Mouse (Mus musculus) layer of hippocampus, adult 18-20 months (tissue): ENCODE results near the gene Cib4. TPM values are rescaled to one million over a fixed set of nuclear protein-coding genes. Genes with fewer than 3 reads are reported as not detected.

ENCODE experiments used
- DNase-seq, 2 experiments: peaks; one replicate each; pipeline ENCODE4 v3.0.0; 2022; ENCODE audit warnings: low spot score in 2 of 2
- total RNA-seq, 2 experiments: library from RNA; stranded (reverse); gene quantifications; 2 replicates each; pipeline ENCODE4 v1.2.3; 2021

Gene Cib4
- total RNA-seq, 2 experiments from 2014 or later = not detected

GRCm38 (mm10) chr5:30518547-30518946 lies 27.1 kb downstream of the Cib4 start:
- DNase-seq = no peak

GRCm38 (mm10) chr5:30518108-30518507 lies 27.5 kb downstream of the Cib4 start:
- DNase-seq = no peak

GRCm38 (mm10) chr5:30516376-30516775 lies 29.3 kb downstream of the Cib4 start:
- DNase-seq = peak; percentile 14 to 71

GRCm38 (mm10) chr5:30513111-30513510 lies 32.5 kb downstream of the Cib4 start:
- no peak for DNase-seq

GRCm38 (mm10) chr5:30497299-30497698 lies 48.3 kb downstream of the Cib4 start:
- DNase-seq = no peak

GRCm38 (mm10) chr5:30496821-30497220 lies 48.8 kb downstream of the Cib4 start:
- no peak for DNase-seq

- no peak for DNase-seq
These were observed 50.3 kb downstream of the Cib4 start for GRCm38 (mm10) chr5:30495288-30495687.

GRCm38 (mm10) chr5:30494606-30495005 lies 51.0 kb downstream of the Cib4 start:
- DNase-seq = no peak

GRCm38 (mm10) chr5:30493723-30494122 lies 51.9 kb downstream of the Cib4 start:
- DNase-seq = no peak

- DNase-seq = no peak
These were observed 54.8 kb downstream of the Cib4 start for GRCm38 (mm10) chr5:30490845-30491244.

- DNase-seq = no peak
These were observed 55.4 kb downstream of the Cib4 start for GRCm38 (mm10) chr5:30490215-30490614.

GRCm38 (mm10) chr5:30485136-30485535 lies 60.5 kb downstream of the Cib4 start:
- DNase-seq = no peak

- no peak for DNase-seq
These were observed 61.0 kb downstream of the Cib4 start for GRCm38 (mm10) chr5:30484591-30484990.

GRCm38 (mm10) chr5:30483533-30483932 lies 62.1 kb downstream of the Cib4 start:
- no peak for DNase-seq

GRCm38 (mm10) chr5:30482319-30482718 lies 63.3 kb downstream of the Cib4 start:
- peak; percentile 24 to 79 for DNase-seq

- DNase-seq = peak in 1 of 2 experiments; percentile 46
These were observed 69.1 kb downstream of the Cib4 start for GRCm38 (mm10) chr5:30476534-30476933.

- DNase-seq = no peak
These were observed 73.5 kb downstream of the Cib4 start for GRCm38 (mm10) chr5:30472148-30472547.

GRCm38 (mm10) chr5:30470454-30470853 lies 75.2 kb downstream of the Cib4 start:
- DNase-seq = no peak

- peak in 1 of 2 experiments; percentile 51 for DNase-seq
These were observed 79.3 kb downstream of the Cib4 start for GRCm38 (mm10) chr5:30466315-30466714.

GRCm38 (mm10) chr5:30465861-30466260 lies 79.8 kb downstream of the Cib4 start, which contains the start of gene 1700001C02Rik:
TSS of gene 1700001C02Rik (plus strand) at chr5:30466047.
- peak in 1 of 2 experiments; percentile 31 for DNase-seq

GRCm38 (mm10) chr5:30461821-30462220 lies 83.8 kb downstream of the Cib4 start, which contains the start of gene Otof:
TSS of gene Otof (minus strand) at chr5:30461932.
- peak; percentile 59 to 68 for DNase-seq

- DNase-seq = no peak
These were observed 85.5 kb downstream of the Cib4 start for GRCm38 (mm10) chr5:30460155-30460554.

GRCm38 (mm10) chr5:30456056-30456455 lies 89.6 kb downstream of the Cib4 start:
- peak in 1 of 2 experiments; percentile 47 for DNase-seq
